Mouse (Mus musculus) right cerebral cortex, adult 18-20 months (tissue): Measurements from ENCODE around the gene Vmn2r25.
"Not testable (repeated sequence)": the region's sequence is repeated elsewhere in the genome, so short reads cannot be mapped to it uniquely, and the experiment has no call there.

Source experiments
- DNase-seq: peaks from one replicate; pipeline ENCODE4 v3.0.0; 2022; ENCODE audit warnings: mixed read lengths

Gene Vmn2r25

GRCm38 (mm10) chr6:123853363-123853762 is at the start of gene Vmn2r25:
Vmn2r25 (minus strand) TSS chr6:123853463.
- not testable (repeated sequence) for DNase-seq

- no peak for DNase-seq
These were observed 33.3 kb downstream of the Vmn2r25 start for GRCm38 (mm10) chr6:123819951-123820350.

GRCm38 (mm10) chr6:123810291-123810690 is 43.0 kb downstream of the Vmn2r25 start:
- DNase-seq: not testable (repeated sequence)

- DNase-seq: no peak
These were observed 59.5 kb downstream of the Vmn2r25 start for GRCm38 (mm10) chr6:123793746-123794145.

- DNase-seq: no peak
These were observed 68.4 kb downstream of the Vmn2r25 start for GRCm38 (mm10) chr6:123784857-123785256.

- no peak for DNase-seq
These were observed 74.7 kb downstream of the Vmn2r25 start, which contains the start of gene Vmn2r24 for GRCm38 (mm10) chr6:123778579-123778978. Vmn2r24 (plus strand) TSS chr6:123778879.
